14 mouse cellular contexts compared by ENCODE assay signal in the genomic region with DNA sequence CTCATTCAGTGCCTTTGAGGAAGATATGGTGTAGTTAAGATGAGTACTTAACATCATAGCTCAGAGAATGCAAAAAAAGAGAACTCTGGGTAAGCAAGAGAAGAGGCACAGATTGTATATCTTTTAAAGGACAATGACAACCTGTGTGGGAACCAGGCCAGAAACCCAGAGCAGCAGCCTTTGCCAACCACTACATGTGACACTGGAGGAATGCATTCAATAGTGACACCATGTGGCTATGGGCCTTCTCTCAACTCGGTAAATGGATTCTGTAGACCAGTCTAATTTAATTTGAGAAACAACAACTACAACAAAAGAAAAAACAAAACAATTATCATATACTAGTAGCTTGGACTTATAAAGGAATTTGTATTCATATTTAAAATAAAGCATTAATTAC.
DNase-seq lines count a peak whose midpoint lies in the region; ATAC-seq and TF ChIP-seq lines count a peak whose summit lies in the region.
"Had no signal": no experiment of that assay in that cellular context is flagged by ENCODE, and none has a peak within 500 bp of the region (broad histone marks: within the 10 kb centered on the region; RNA-seq: fewer than 3 reads in every experiment).

No protein-coding gene starts in this region.

- intact Hi-C loops in heart, postnatal 10 days (cut with DNase I): loop anchor here (10.0 kb wide), 1 partner anchor 1585 kb away; no protein-coding TSS in a partner anchor
- intact Hi-C loops in left cerebral cortex, postnatal 14 days (cut with DNase I): no loop called here
- intact Hi-C loops in left cerebral cortex, postnatal 36 days (cut with DNase I): no loop called here
- intact Hi-C loops in gastrocnemius, adult 2 months (cut with DNase I): no loop called here

- no peak overlapping the region for H3K4me3 ChIP-seq in forebrain, postnatal 0 days (ENCODE audit: low read depth, low read length)
- no peak overlapping the region for H3K4me3 ChIP-seq in gastrocnemius, adult 2 months
- H3K4me3 ChIP-seq: embryonic facial prominence, embryonic 12.5 days; heart, embryonic 15.5 days had no signal

- no peaks in the 10 kb centered on the region for H3K9me3 ChIP-seq in forebrain, postnatal 0 days (ENCODE audit: low read length)
- H3K9me3 ChIP-seq: embryonic facial prominence, embryonic 12.5 days; heart, embryonic 15.5 days had no signal

- H3K4me1 ChIP-seq in forebrain, postnatal 0 days (ENCODE audit: insufficient read depth): no peaks in the 10 kb centered on the region
- H3K4me1 ChIP-seq: embryonic facial prominence, embryonic 12.5 days; heart, embryonic 15.5 days had no signal

- no peak overlapping the region for H3K9ac ChIP-seq in forebrain, postnatal 0 days
- H3K9ac ChIP-seq: embryonic facial prominence, embryonic 12.5 days; heart, embryonic 15.5 days had no signal

- DNase-seq in heart, postnatal 10 days: peak; percentile 33 to 37
- no peak for DNase-seq in heart, adult 8-10 months (ENCODE audit: low spot score)
- peak; percentile 4 to 7 for DNase-seq in left cerebral cortex, postnatal 14 days (ENCODE audit: low spot score in 2 of 2)
- DNase-seq in left cerebral cortex, postnatal 36 days (ENCODE audit: low spot score in 2 of 2): no peak
- peak; percentile 26 for DNase-seq in embryo, embryonic 10.5 days (ENCODE audit: low spot score)
- DNase-seq in forebrain, postnatal 0 days: peak; percentile 39
- no peak for DNase-seq in lung, postnatal 25 days (ENCODE audit: low spot score)
- no peak for DNase-seq in gastrocnemius, adult 2 months
- DNase-seq: liver; lung, postnatal 36 days; spleen, adult 18-20 months; thymus, adult 18-20 months had no signal

- no peak overlapping the region for H3K4me2 ChIP-seq in forebrain, postnatal 0 days (ENCODE audit: low read depth)
- H3K4me2 ChIP-seq: embryonic facial prominence, embryonic 12.5 days; heart, embryonic 15.5 days had no signal

- no peak for TF ChIP-seq CTCF in forebrain, postnatal 0 days (IDR thresholded peaks at IDR 0.05; ENCODE audit: low read depth)
- no peak for TF ChIP-seq CTCF in gastrocnemius, adult 2 months (IDR thresholded peaks at IDR 0.05)

- no peaks in the 10 kb centered on the region for H3K36me3 ChIP-seq in forebrain, postnatal 0 days (ENCODE audit: insufficient read depth)
- H3K36me3 ChIP-seq: embryonic facial prominence, embryonic 12.5 days; heart, embryonic 15.5 days had no signal

- ATAC-seq in forebrain, postnatal 0 days: peak; percentile 45; the same call in 1 of the 2 replicates

- no peaks in the 10 kb centered on the region for H3K27me3 ChIP-seq in forebrain, postnatal 0 days (ENCODE audit: insufficient read depth, low read length)
- H3K27me3 ChIP-seq: embryonic facial prominence, embryonic 12.5 days; heart, embryonic 15.5 days had no signal

- no peak overlapping the region for H3K27ac ChIP-seq in forebrain, postnatal 0 days (ENCODE audit: low read depth, low read length)
- no peak overlapping the region for H3K27ac ChIP-seq in gastrocnemius, adult 2 months
- H3K27ac ChIP-seq: embryonic facial prominence, embryonic 12.5 days; heart, embryonic 15.5 days had no signal

- 19% methylated on average over 1 of the region's 1 CpGs for WGBS in forebrain, postnatal 0 days

Comparison
In these comparisons a context has a peak if more than half of its experiments do, and no peak if none do; other contexts are left out.
1. DNase-seq: peak in heart, postnatal 10 days (2 of 2), left cerebral cortex, postnatal 14 days (2 of 2), embryo, embryonic 10.5 days (single experiment) and forebrain, postnatal 0 days (single experiment); none in heart, adult 8-10 months (single experiment), left cerebral cortex, postnatal 36 days (0 of 2), lung, postnatal 25 days (single experiment) and gastrocnemius, adult 2 months (single experiment).